Mouse (Mus musculus): ENCODE results near the gene Adk. TPM values are rescaled to one million over a fixed set of nuclear protein-coding genes. Genes with fewer than 3 reads are reported as not detected.

Gene Adk
- polyA plus RNA-seq, 1 experiment from 2014 or later, result 257 TPM

DNA sequence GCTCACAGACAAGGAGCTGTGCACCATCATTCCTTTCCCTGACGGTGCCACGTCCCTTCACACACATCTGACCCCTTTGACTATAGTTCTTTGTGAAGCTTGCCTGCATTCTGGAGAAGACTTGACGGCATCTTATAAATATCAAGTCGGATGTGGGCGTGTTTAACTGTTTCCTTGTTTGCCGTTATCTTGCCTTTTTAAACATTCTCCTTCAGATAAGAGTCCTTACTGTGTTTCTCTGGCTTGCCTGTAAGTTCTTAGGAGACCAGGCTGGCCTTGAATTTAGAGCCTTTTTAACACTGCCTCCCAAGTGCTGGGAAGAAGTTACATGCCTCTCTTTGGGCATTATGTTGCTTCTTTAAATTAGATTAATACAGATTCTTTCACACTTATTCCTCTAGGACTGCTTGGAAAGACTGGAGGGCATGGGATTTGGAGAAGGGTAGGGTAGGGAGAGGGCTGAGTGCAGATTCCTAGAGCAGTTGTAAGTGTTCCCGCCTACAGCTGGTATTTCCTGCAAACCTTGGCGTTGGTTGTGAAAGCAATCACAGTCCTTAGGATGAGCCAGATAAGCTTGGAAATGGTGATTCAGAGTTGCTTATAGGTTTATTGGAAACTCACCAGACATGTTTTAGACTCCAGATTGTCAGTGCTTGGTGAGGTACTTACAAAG lies 13.3 kb downstream of the Adk start:
- Histone ChIP-seq H3K9me3 (replicated peaks) (no peaks in the 10 kb centered on the region), H3K4me1 (replicated peaks) (peaks cover 29% of the 10 kb centered on the region), H3K9ac (no peak overlapping the region), H3K27me3 (replicated peaks) (no peaks in the 10 kb centered on the region), H3K27ac (ENCODE audit: poor library complexity, severe bottlenecking) (peak overlapping the region; percentile 46), H3K4me3 (no peak overlapping the region), H3K4me2 (peak overlapping the region; percentile 10; the same call in 1 of the 2 replicates), H3K36me3 (no peaks in the 10 kb centered on the region)
- peak; percentile 64; the same call in 1 of the 2 replicates for ATAC-seq (ENCODE audit: insufficient number of reproducible peaks, low FRiP score)
- 15% methylated on average over 8 of the region's 8 CpGs for WGBS

- no peaks in the 10 kb centered on the region for H3K27me3 ChIP-seq (replicated peaks)
- no peak for ATAC-seq (ENCODE audit: insufficient number of reproducible peaks, low FRiP score)
- peaks cover 35% of the 10 kb centered on the region for H3K4me1 ChIP-seq (replicated peaks)
- H3K27ac ChIP-seq (ENCODE audit: poor library complexity, severe bottlenecking), result no peak overlapping the region
- H3K36me3 ChIP-seq, result no peaks in the 10 kb centered on the region
- H3K9me3 ChIP-seq (replicated peaks), result no peaks in the 10 kb centered on the region
- no peak overlapping the region for H3K4me2 ChIP-seq
- WGBS, result 75% methylated on average over 5 of the region's 5 CpGs
- H3K4me3 ChIP-seq, result no peak overlapping the region
- H3K9ac ChIP-seq, result no peak overlapping the region
These were observed 17.2 kb downstream of the Adk start for GRCm38 (mm10) chr14:21069594-21069993.

DNA sequence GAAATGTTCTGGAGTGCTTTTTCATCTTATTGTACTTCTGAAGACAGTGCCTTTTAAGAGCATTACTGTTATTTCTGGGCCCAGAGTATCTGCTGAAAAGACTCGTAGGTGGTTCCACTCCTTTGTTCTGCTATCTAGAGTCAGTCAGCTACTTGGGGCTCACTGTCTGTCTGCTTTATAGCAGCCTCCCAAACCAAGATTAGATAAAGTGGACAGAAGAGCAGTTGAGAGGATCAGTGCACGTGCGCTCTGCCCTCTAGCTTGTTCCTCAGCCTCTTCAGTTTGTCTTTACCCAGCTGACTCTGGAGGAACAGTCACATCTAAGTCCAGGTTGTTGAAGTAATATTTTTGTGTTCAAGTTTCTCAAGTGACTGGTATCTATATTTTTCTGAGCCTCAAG lies 21.6 kb downstream of the Adk start:
- Histone ChIP-seq H3K4me3 (no peak overlapping the region), H3K36me3 (no peaks in the 10 kb centered on the region), H3K4me2 (peak overlapping the region; percentile 28; the same call in 1 of the 2 replicates), H3K4me1 (replicated peaks) (peaks cover 46% of the 10 kb centered on the region), H3K27ac (ENCODE audit: poor library complexity, severe bottlenecking) (no peak overlapping the region), H3K27me3 (replicated peaks) (no peaks in the 10 kb centered on the region), H3K9ac (no peak overlapping the region), H3K9me3 (replicated peaks) (no peaks in the 10 kb centered on the region)
- WGBS, result 9% methylated on average over 3 of the region's 3 CpGs
- ATAC-seq (ENCODE audit: insufficient number of reproducible peaks, low FRiP score), result no peak

DNA sequence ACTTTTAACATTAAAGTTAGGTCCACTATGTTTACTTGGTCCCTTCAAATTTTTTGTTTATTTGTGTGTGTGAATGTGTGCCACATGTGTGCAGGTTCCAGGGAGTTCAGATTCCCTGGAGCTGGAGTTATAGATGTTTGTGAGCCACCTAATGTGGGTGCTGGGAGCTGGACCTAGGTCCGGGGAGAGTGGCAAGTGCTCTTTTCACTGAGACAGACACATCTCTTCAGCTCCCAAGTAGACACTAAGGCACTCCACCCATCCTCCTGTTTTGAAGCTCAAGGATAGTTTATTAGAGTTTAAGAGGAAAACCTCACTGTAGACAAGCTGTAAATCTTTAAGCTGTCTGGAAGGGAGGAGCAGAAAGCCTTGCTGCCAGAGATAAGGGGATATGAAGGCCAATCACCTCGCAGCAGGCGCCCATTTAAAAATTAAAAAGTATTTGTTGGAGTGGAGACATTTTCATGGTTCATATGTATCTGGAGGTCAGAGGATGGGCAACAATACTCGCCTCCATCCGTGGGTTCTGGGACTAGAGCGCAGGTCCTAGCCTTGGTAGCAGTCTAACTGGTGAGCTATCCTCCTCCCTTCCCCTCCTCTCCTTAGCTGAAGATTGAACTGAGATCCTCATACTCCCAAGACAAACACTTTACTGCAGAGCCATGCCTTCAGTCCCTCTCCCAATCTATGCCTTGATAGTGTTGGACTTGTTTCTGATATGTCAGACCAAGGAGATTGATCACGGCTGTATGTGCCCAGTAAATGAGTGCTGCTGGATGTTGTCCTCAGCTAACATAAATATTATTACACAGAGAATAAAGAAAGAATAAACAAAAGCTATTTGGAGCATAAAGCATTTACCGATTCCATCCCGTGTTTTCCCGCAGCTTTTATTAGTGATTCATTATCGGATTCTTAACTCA lies 22.3 kb downstream of the Adk start:
- 46% methylated on average over 11 of the region's 11 CpGs for WGBS
- Histone ChIP-seq H3K27ac (ENCODE audit: poor library complexity, severe bottlenecking) (peak overlapping the region; percentile 86; the same call in 1 of the 2 replicates), H3K4me1 (replicated peaks) (peaks cover 46% of the 10 kb centered on the region), H3K9ac (no peak overlapping the region), H3K4me3 (no peak overlapping the region), H3K4me2 (peak overlapping the region; percentile 74), H3K36me3 (no peaks in the 10 kb centered on the region), H3K27me3 (replicated peaks) (no peaks in the 10 kb centered on the region), H3K9me3 (replicated peaks) (no peaks in the 10 kb centered on the region)
- ATAC-seq (ENCODE audit: insufficient number of reproducible peaks, low FRiP score), result no peak

DNA sequence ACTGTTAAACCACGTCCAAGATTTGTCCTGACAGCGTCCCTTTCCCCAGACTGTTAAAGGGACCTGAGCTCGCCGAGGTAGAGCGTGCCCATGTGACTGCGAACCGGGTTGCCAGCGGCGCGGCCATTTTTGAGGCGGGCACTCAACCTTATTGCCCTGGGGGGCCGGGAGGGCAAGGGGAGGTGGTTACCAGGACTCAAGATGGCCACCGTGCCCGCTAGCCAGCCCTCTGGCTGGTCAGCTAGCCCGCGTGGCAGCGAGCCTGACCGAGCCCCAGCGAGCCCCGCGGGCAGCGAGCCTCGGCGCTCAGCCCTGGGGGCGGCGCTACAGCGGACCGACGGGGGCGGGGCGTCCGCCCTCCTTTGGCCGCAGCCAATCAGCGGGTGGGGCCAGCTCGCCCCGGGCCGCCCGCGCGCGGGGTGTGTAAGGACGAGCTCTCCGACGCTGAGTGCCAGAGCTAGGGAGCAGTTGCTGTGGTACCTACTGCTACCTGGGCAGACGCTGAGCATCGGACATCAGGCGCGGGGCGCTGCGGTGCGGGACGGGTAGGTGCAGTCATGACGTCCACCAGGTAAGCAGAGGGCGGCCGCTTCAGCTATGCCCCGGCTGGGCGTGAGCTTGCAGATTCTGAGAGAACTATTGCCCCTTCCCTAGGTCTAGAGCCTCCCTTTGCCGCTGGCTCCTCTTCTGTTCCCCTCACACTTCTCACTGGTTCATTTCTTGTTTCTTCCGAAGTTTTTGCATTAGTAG lies 23.6 kb downstream of the Adk start:
- under 1% methylated on average over 59 of the region's 59 CpGs for WGBS
- no peaks in the 10 kb centered on the region for H3K27me3 ChIP-seq (replicated peaks)
- H3K27ac ChIP-seq (ENCODE audit: poor library complexity, severe bottlenecking), result peak overlapping the region; percentile 86
- H3K4me2 ChIP-seq, result peak overlapping the region; percentile 74
- peak; percentile 99 for ATAC-seq (ENCODE audit: insufficient number of reproducible peaks, low FRiP score)
- H3K9me3 ChIP-seq (replicated peaks), result no peaks in the 10 kb centered on the region
- no peaks in the 10 kb centered on the region for H3K36me3 ChIP-seq
- H3K4me1 ChIP-seq (replicated peaks), result peaks cover 45% of the 10 kb centered on the region
- peak overlapping the region; percentile 61 for H3K4me3 ChIP-seq
- peak overlapping the region; percentile 72 for H3K9ac ChIP-seq

- Histone ChIP-seq H3K9ac (peak overlapping the region; percentile 72), H3K9me3 (replicated peaks) (no peaks in the 10 kb centered on the region), H3K4me1 (replicated peaks) (peaks cover 49% of the 10 kb centered on the region), H3K4me3 (peak overlapping the region; percentile 61), H3K4me2 (peak overlapping the region; percentile 74), H3K36me3 (no peaks in the 10 kb centered on the region), H3K27ac (ENCODE audit: poor library complexity, severe bottlenecking) (peak overlapping the region; percentile 86; the same call in 1 of the 2 replicates), H3K27me3 (replicated peaks) (no peaks in the 10 kb centered on the region)
- WGBS, result 35% methylated on average over 7 of the region's 7 CpGs
- ATAC-seq (ENCODE audit: insufficient number of reproducible peaks, low FRiP score), result no peak
These were observed 24.3 kb downstream of the Adk start for GRCm38 (mm10) chr14:21076501-21077194.

DNA sequence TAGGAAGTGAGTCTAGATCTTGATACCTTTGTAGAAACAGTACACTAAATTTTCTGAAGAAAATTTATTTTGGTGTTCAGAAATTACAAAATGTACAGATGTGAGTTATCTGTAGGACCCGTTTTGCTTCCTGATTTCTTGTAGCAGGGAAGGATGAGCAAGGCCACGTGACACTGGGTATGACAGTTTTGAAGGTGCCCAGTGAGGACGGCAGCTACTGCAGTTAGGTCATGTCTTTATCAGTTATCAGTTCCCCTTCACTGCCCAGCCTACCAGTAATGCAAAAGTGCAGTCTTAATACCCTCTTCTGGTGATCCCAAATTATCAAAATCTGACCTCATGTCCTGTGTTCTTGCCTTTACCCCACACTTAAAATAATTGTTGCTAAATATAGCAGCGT lies 25.6 kb downstream of the Adk start:
- H3K9me3 ChIP-seq (replicated peaks), result no peaks in the 10 kb centered on the region
- ATAC-seq (ENCODE audit: insufficient number of reproducible peaks, low FRiP score), result no peak
- no peak overlapping the region for H3K9ac ChIP-seq
- H3K36me3 ChIP-seq, result no peaks in the 10 kb centered on the region
- peaks cover 58% of the 10 kb centered on the region for H3K4me1 ChIP-seq (replicated peaks)
- H3K27ac ChIP-seq (ENCODE audit: poor library complexity, severe bottlenecking), result peak overlapping the region; percentile 54; the same call in 1 of the 2 replicates
- H3K4me2 ChIP-seq, result peak overlapping the region; percentile 55
- WGBS, result 18% methylated on average over 4 of the region's 4 CpGs
- 0 out of 2 replicates have a peak overlapping the region, but pooled peaks have one; percentile 6 for H3K4me3 ChIP-seq
- H3K27me3 ChIP-seq (replicated peaks), result no peaks in the 10 kb centered on the region

DNA sequence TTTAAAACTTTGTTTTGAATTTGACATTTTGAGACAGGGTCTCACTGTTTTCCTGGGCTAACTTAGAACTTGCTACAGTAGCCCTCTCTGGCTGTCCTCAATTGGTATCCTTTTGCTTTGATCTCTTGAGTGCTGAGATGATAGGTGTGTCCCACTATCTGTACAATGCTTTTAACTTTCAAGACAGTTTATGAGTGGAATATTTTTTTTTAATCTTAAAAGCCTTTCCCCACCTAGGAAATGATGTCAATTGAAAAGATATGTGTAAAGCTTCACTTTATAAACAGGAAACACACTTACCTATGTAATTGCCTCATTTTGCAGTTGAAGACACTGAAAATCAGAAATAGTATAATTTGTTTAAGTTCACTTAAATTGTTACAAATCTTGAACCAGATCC lies 26.1 kb downstream of the Adk start:
- Histone ChIP-seq H3K9me3 (replicated peaks) (no peaks in the 10 kb centered on the region), H3K36me3 (0 out of 2 replicates have a peak, but pooled peaks cover 1% of the 10 kb centered on the region), H3K27ac (ENCODE audit: poor library complexity, severe bottlenecking) (peak overlapping the region; percentile 62; the same call in 1 of the 2 replicates), H3K27me3 (replicated peaks) (no peaks in the 10 kb centered on the region), H3K4me1 (replicated peaks) (peaks cover 60% of the 10 kb centered on the region), H3K4me3 (no peak overlapping the region), H3K9ac (no peak overlapping the region), H3K4me2 (no peak overlapping the region)
- ATAC-seq (ENCODE audit: insufficient number of reproducible peaks, low FRiP score), result no peak

DNA sequence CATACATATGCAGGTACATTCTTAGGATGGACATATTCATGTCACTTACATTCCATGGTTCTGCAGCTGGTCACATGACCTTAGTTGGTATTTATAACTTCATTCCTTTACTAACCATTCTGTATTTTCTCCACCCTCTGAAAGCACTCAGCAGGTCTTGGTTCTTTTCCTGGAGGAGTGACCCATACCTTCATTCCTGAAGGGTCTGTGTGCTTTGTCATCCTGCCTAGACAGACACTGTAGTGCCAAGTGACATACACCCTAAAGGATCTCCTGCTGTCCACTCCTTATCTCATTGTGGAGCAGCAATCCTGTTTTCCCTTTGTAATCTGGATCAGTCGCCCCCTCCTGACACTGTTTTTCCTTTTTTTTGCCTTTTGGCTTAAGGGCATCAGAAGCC lies 30.4 kb downstream of the Adk start:
- Histone ChIP-seq H3K4me2 (no peak overlapping the region), H3K27ac (ENCODE audit: poor library complexity, severe bottlenecking) (peak overlapping the region; percentile 32), H3K27me3 (replicated peaks) (no peaks in the 10 kb centered on the region), H3K4me1 (replicated peaks) (peaks cover 68% of the 10 kb centered on the region), H3K9me3 (replicated peaks) (no peaks in the 10 kb centered on the region), H3K36me3 (0 out of 2 replicates have a peak, but pooled peaks cover 3% of the 10 kb centered on the region), H3K9ac (no peak overlapping the region), H3K4me3 (no peak overlapping the region)
- no peak for ATAC-seq (ENCODE audit: insufficient number of reproducible peaks, low FRiP score)
- WGBS, result 22% methylated on average over 1 of the region's 1 CpGs

- no peak overlapping the region for H3K4me2 ChIP-seq
- H3K27me3 ChIP-seq (replicated peaks), result no peaks in the 10 kb centered on the region
- H3K9me3 ChIP-seq (replicated peaks), result no peaks in the 10 kb centered on the region
- peak overlapping the region; percentile 66 for H3K27ac ChIP-seq (ENCODE audit: poor library complexity, severe bottlenecking)
- peaks cover 78% of the 10 kb centered on the region for H3K4me1 ChIP-seq (replicated peaks)
- H3K9ac ChIP-seq, result no peak overlapping the region
- H3K36me3 ChIP-seq, result 0 out of 2 replicates have a peak, but pooled peaks cover 3% of the 10 kb centered on the region
- 64% methylated on average over 5 of the region's 5 CpGs for WGBS
- ATAC-seq (ENCODE audit: insufficient number of reproducible peaks, low FRiP score), result no peak
- H3K4me3 ChIP-seq, result no peak overlapping the region
These were observed 33.3 kb downstream of the Adk start for GRCm38 (mm10) chr14:21085666-21086065.

Measured in heart, embryonic 12.5 days (tissue).